Mouse (Mus musculus) E14TG2a.4 (cell line): ENCODE data around the gene Lsm14a.

Experiments used
- CTCF ChIP-seq: conservative IDR thresholded peaks from 2 replicates; pipeline ENCODE4 v1.5.1; 2014; ENCODE audit warnings: low read length
- POU5F1 ChIP-seq: IDR thresholded peaks from 2 replicates; pipeline ENCODE4 v1.6.1; 2014; ENCODE audit warnings: low read length, borderline replicate concordance

DNA sequence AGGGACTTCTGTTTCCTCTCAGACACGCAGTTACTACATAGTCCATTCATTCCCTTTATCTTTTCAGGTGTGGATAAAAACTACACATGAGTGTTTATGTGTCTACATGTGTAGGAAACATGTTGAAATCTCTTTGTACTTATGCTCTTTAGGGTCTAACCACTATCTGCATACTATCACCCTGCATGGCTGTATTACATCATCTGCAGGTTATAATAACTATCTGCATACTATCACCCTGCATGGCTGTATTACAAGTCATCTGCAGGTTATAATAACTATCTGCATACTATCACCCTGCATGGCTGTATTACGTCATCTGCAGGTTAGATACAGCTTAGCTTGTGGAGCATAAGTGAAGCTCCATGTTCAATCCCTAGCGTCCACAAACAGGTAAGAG, 46.1 kb downstream of the Lsm14a start:
- TF ChIP-seq POU5F1 (no peak), CTCF (no peak)
